Mouse (Mus musculus): Measurements from ENCODE around the gene Klf13. TPM values are rescaled to one million over a fixed set of nuclear protein-coding genes. Genes with fewer than 3 reads are reported as not detected.

Klf13 gene
- total RNA-seq, 1 experiment, result 29.4 TPM

DNA sequence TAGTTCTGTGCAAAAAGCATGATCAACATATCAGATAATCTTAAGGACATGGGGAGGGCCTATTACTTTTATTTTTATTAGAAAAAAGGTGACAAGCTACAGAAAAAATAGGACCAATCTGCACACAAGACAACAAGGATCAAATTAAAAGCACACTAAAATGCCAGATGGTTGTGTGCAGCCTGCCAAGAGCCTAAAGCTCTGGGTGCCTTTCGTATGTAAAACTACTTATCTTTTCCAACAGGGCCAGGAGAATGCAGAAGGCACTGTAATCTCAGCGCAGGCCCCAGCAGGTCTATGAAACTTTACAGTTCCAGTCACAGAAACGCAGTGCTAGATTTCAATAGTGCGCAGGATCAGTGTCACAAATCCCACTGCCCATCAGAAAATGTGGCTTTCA, 45.0 kb downstream of the Klf13 start:
- no peak for DNase-seq (ENCODE audit: low read depth, low spot score)
- H3K4me1 ChIP-seq (ENCODE audit: control insufficient read depth in 2 of 2, insufficient read depth in 2 of 2, low read length in 2 of 2, poor library complexity in 1 of 2), result peaks cover 5 to 42% of the 10 kb centered on the region in 2 experiments; a peak in 2 of 4 replicates
- in situ Hi-C loops (cut with MboI; ENCODE audit: low sequenced_read_pairs in 2 of 2, unreplicated experiment in 2 of 2), result no loop called here

DNA sequence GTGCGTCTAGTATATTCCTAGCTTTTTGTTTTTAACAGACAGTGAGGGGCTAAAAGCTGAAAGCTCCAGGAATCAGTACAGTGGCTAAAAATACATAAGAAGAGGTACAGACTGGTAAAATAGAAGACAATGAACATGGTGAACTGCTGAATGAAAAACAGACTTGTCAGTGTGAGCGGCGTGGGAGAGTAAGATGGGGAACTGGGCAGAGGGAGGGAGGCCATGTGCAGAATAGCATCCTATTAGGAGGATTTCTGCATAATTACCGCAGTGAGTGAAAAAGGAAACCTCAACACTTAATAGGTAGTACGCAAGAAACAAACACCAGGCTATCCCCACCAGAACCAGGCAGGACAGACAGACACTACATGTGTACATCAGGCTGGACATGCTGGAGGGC, 45.5 kb downstream of the Klf13 start:
- in situ Hi-C loops (cut with MboI; ENCODE audit: low sequenced_read_pairs in 2 of 2, unreplicated experiment in 2 of 2), result no loop called here
- TF ChIP-seq HCFC1 (IDR thresholded peaks at IDR 0.05; ENCODE audit: borderline replicate concordance, insufficient read depth, low read length) (no peak), ZC3H11A (IDR thresholded peaks at IDR 0.05; ENCODE audit: borderline replicate concordance, low read depth, low read length) (no peak), CHD2 (IDR thresholded peaks at IDR 0.05; ENCODE audit: low read depth, low read length) (no peak), ZNF384 (IDR thresholded peaks at IDR 0.05; ENCODE audit: low read depth, low read length) (no peak), MAFK (IDR thresholded peaks at IDR 0.05; ENCODE audit: insufficient read depth, low read depth, low read length) (no peak)
- H3K4me3 ChIP-seq (ENCODE audit: insufficient read depth in 1 of 2, low read depth in 1 of 2, low read length in 2 of 2, poor library complexity in 1 of 2, severe bottlenecking in 1 of 2), result no peak overlapping the region
- H3K4me1 ChIP-seq (ENCODE audit: control insufficient read depth in 2 of 2, insufficient read depth in 2 of 2, low read length in 2 of 2, poor library complexity in 1 of 2), result peaks cover 7 to 46% of the 10 kb centered on the region in 2 experiments; a peak in 3 of 4 replicates
- no peaks in the 10 kb centered on the region for H3K9me3 ChIP-seq (ENCODE audit: control insufficient read depth, insufficient read depth, low read depth, low read length)
- no peak for DNase-seq (ENCODE audit: low read depth, low spot score)
- no peak overlapping the region for H3K9ac ChIP-seq (ENCODE audit: insufficient read depth, low read depth, low read length, poor library complexity, severe bottlenecking)
- no peak overlapping the region for H3K27ac ChIP-seq (ENCODE audit: insufficient read depth, low read depth, low read length, poor library complexity, severe bottlenecking)
- peaks cover 14% of the 10 kb centered on the region; the same call in 1 of the 2 replicates for H3K36me3 ChIP-seq (ENCODE audit: control insufficient read depth, insufficient read depth, low read length, poor library complexity, severe bottlenecking)

More for the DNA sequence above, 45.0 kb downstream of the Klf13 start:
- Histone ChIP-seq H3K36me3 (ENCODE audit: control insufficient read depth, insufficient read depth, low read length, poor library complexity, severe bottlenecking) (peaks cover 14% of the 10 kb centered on the region; the same call in 1 of the 2 replicates), H3K9ac (ENCODE audit: insufficient read depth, low read depth, low read length, poor library complexity, severe bottlenecking) (no peak overlapping the region), H3K9me3 (ENCODE audit: control insufficient read depth, insufficient read depth, low read depth, low read length) (no peaks in the 10 kb centered on the region), H3K27ac (ENCODE audit: insufficient read depth, low read depth, low read length, poor library complexity, severe bottlenecking) (no peak overlapping the region), H3K4me3 (ENCODE audit: insufficient read depth in 1 of 2, low read depth in 1 of 2, low read length in 2 of 2, poor library complexity in 1 of 2, severe bottlenecking in 1 of 2) (no peak overlapping the region)
- TF ChIP-seq ZNF384 (IDR thresholded peaks at IDR 0.05; ENCODE audit: low read depth, low read length) (no peak), MAFK (IDR thresholded peaks at IDR 0.05; ENCODE audit: insufficient read depth, low read depth, low read length) (no peak), HCFC1 (IDR thresholded peaks at IDR 0.05; ENCODE audit: borderline replicate concordance, insufficient read depth, low read length) (no peak), CHD2 (IDR thresholded peaks at IDR 0.05; ENCODE audit: low read depth, low read length) (no peak), ZC3H11A (IDR thresholded peaks at IDR 0.05; ENCODE audit: borderline replicate concordance, low read depth, low read length) (no peak)

DNA sequence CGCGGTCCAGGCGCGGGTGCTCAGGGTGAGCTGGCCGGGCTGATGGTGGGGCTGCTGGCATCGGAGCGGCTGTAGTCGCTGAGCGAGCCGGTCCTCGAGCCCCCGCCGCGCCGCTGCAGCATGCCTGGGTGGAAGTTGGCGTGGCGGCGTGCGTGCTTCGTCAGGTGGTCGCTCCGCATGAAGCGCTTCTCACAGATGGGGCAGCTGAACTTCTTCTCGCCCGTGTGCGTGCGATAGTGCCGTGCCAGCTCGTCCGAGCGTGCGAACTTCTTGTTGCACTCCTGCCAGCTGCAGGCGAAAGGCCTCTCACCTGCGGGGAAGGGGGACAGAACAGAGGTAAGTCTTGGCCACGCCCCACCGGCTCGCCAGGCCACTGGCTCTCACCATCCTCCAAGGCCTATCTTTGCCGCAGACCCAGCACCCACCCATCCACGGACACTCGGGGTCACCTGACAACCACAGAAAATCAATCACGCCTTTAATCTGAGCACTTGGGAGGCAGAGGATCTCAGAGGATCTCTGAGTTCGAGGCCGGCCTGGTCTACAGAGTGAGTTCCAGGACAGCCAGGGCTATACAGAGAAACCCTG, 47.1 kb downstream of the Klf13 start:
- Histone ChIP-seq H3K9ac (ENCODE audit: insufficient read depth, low read depth, low read length, poor library complexity, severe bottlenecking) (no peak overlapping the region; the same call in 1 of the 2 replicates), H3K27ac (ENCODE audit: insufficient read depth, low read depth, low read length, poor library complexity, severe bottlenecking) (no peak overlapping the region), H3K9me3 (ENCODE audit: control insufficient read depth, insufficient read depth, low read depth, low read length) (no peaks in the 10 kb centered on the region), H3K4me1 (ENCODE audit: control insufficient read depth in 2 of 2, insufficient read depth in 2 of 2, low read length in 2 of 2, poor library complexity in 1 of 2) (peaks cover 13 to 50% of the 10 kb centered on the region in 2 experiments; a peak in 3 of 4 replicates), H3K36me3 (ENCODE audit: control insufficient read depth, insufficient read depth, low read length, poor library complexity, severe bottlenecking) (peaks cover 14% of the 10 kb centered on the region; the same call in 1 of the 2 replicates), H3K4me3 (ENCODE audit: insufficient read depth in 1 of 2, low read depth in 1 of 2, low read length in 2 of 2, poor library complexity in 1 of 2, severe bottlenecking in 1 of 2) (peak overlapping the region; percentile 26 to 43; a peak in 3 of 4 replicates)
- no peak for DNase-seq (ENCODE audit: low read depth, low spot score)
- in situ Hi-C loops (cut with MboI; ENCODE audit: low sequenced_read_pairs in 2 of 2, unreplicated experiment in 2 of 2), result no loop called here
- no peak for TF ChIP-seq HCFC1 (IDR thresholded peaks at IDR 0.05; ENCODE audit: borderline replicate concordance, insufficient read depth, low read length)
- no peak for TF ChIP-seq ZNF384 (IDR thresholded peaks at IDR 0.05; ENCODE audit: low read depth, low read length)
- no peak for TF ChIP-seq CHD2 (IDR thresholded peaks at IDR 0.05; ENCODE audit: low read depth, low read length)
- TF ChIP-seq ZC3H11A (IDR thresholded peaks at IDR 0.05; ENCODE audit: borderline replicate concordance, low read depth, low read length), result no peak
- no peak for TF ChIP-seq MAFK (IDR thresholded peaks at IDR 0.05; ENCODE audit: insufficient read depth, low read depth, low read length)

DNA sequence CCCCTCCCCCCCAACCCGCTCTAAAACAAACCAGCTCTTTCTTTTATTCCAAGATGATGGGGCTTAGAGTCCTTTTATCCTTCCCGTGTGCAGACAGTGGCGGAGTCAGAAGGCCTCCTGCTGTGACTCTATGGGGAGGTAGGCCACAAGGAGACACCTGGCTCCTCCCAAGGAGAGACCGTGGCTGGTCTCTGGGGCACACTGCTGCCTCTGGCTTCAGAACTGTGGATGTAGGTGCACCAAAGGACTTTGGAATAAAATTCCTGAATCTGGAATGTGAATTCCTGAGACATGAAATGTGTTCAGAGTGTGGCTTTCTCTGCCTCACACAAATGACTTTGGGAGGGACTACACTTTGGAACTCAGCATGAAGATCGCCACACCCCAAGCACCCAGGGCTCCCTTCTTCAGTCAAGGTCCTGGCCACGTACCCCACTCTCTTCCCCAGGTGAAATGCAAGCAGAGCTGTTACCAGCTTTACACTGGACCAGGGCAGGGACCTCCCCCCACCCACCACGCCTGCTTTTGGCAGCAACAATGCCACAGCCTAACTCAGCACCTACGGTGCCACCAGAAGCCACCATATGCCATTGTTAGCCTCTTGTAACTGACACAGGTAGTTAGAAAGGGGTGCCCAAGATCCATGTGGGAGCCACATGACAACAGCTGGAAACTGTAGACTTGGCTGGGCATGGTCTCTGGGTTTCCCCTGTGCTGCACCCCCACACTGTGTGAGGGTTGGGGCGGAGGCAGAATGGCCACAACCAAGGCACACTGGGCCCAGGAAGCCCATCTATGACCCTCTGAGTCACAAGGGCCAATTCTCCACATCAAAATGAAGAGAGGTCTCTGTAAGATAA, 49.4 kb downstream of the Klf13 start:
- H3K4me3 ChIP-seq (ENCODE audit: insufficient read depth in 1 of 2, low read depth in 1 of 2, low read length in 2 of 2, poor library complexity in 1 of 2, severe bottlenecking in 1 of 2), result no peak overlapping the region
- peak overlapping the region; percentile 50 for H3K27ac ChIP-seq (ENCODE audit: insufficient read depth, low read depth, low read length, poor library complexity, severe bottlenecking)
- in situ Hi-C loops (cut with MboI; ENCODE audit: low sequenced_read_pairs in 2 of 2, unreplicated experiment in 2 of 2), result no loop called here
- H3K9me3 ChIP-seq (ENCODE audit: control insufficient read depth, insufficient read depth, low read depth, low read length), result no peaks in the 10 kb centered on the region
- peaks cover 14% of the 10 kb centered on the region; the same call in 1 of the 2 replicates for H3K36me3 ChIP-seq (ENCODE audit: control insufficient read depth, insufficient read depth, low read length, poor library complexity, severe bottlenecking)
- DNase-seq (ENCODE audit: low read depth, low spot score), result peak; percentile 80
- H3K4me1 ChIP-seq (ENCODE audit: control insufficient read depth in 2 of 2, insufficient read depth in 2 of 2, low read length in 2 of 2, poor library complexity in 1 of 2), result peaks cover 13 to 45% of the 10 kb centered on the region in 2 experiments; a peak in 3 of 4 replicates
- no peak overlapping the region for H3K9ac ChIP-seq (ENCODE audit: insufficient read depth, low read depth, low read length, poor library complexity, severe bottlenecking)
- no peak for TF ChIP-seq MAFK (IDR thresholded peaks at IDR 0.05; ENCODE audit: insufficient read depth, low read depth, low read length)
- TF ChIP-seq CHD2 (IDR thresholded peaks at IDR 0.05; ENCODE audit: low read depth, low read length), result no peak
- TF ChIP-seq HCFC1 (IDR thresholded peaks at IDR 0.05; ENCODE audit: borderline replicate concordance, insufficient read depth, low read length), result no peak
- no peak for TF ChIP-seq ZNF384 (IDR thresholded peaks at IDR 0.05; ENCODE audit: low read depth, low read length)
- TF ChIP-seq ZC3H11A (IDR thresholded peaks at IDR 0.05; ENCODE audit: borderline replicate concordance, low read depth, low read length), result no peak
